ENCODE assay signal across 7 mouse cellular contexts in the genomic region with DNA sequence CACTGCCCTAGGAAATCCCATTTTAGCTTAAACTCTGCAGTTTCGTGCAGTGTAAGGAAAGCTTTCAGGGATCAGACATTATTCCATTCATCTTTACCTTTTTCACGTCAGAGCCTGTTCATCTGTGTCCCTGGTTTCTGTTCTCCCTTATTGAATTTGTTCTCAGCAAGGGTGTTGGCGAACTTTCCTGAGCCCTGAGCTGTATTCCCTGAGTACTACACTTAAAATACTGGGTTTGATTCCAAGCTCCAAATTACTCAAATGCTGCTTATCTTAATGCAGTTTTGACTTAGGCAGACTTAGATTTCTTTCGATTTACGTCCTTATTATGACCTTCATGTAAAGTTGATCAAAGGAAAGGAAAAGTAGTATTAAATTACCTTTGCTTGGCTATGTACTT. TPM values are rescaled to one million over a fixed set of nuclear protein-coding genes. Genes with fewer than 3 reads are reported as not detected.
DNase-seq lines count a peak whose midpoint lies in the region; ATAC-seq lines count a peak whose summit lies in the region.

No protein-coding gene starts in this region.

- 26% methylated on average over 5 of the region's 5 CpGs for WGBS in forebrain, embryonic 13.5 days
- 11% methylated on average over 5 of the region's 5 CpGs for WGBS in limb, embryonic 13.5 days
- 13% methylated on average over 5 of the region's 5 CpGs for WGBS in stomach, embryonic 14.5 days

- peak overlapping the region; percentile 90 for H3K9ac ChIP-seq in forebrain, embryonic 13.5 days
- H3K9ac ChIP-seq in limb, embryonic 13.5 days = peak overlapping the region; percentile 93
- peak overlapping the region; percentile 15; the same call in 1 of the 2 replicates for H3K9ac ChIP-seq in stomach, embryonic 14.5 days (replicated peaks; ENCODE audit: low read depth, low read length)

- no peak; the same call in 1 of the 2 replicates for ATAC-seq in megakaryocyte, adult 5-6 weeks (ENCODE audit: poor library complexity, severe bottlenecking)
- no peak for ATAC-seq in forebrain, embryonic 13.5 days
- no peak for ATAC-seq in limb, embryonic 13.5 days (ENCODE audit: low FRiP score, low read depth)
- no peak for ATAC-seq in stomach, embryonic 14.5 days (ENCODE audit: insufficient number of reproducible peaks, insufficient read depth, low FRiP score, low read depth)

- H3K27ac ChIP-seq in forebrain, embryonic 13.5 days = peak overlapping the region; percentile 95
- H3K27ac ChIP-seq in limb, embryonic 13.5 days = peak overlapping the region; percentile 91
- peak overlapping the region; percentile 94 for H3K27ac ChIP-seq in stomach, embryonic 14.5 days (ENCODE audit: low read length)

- no peaks in the 10 kb centered on the region for H3K36me3 ChIP-seq in megakaryocyte, embryonic 14.5 days (replicated peaks; ENCODE audit: low read length)
- 0 out of 2 replicates have a peak, but pooled peaks cover under 1% of the 10 kb centered on the region for H3K36me3 ChIP-seq in forebrain, embryonic 13.5 days (ENCODE audit: poor library complexity, severe bottlenecking)
- peaks cover under 1% of the 10 kb centered on the region; the same call in 1 of the 2 replicates for H3K36me3 ChIP-seq in limb, embryonic 13.5 days
- no peaks in the 10 kb centered on the region for H3K36me3 ChIP-seq in stomach, embryonic 14.5 days (ENCODE audit: control insufficient read depth, insufficient read depth, low read length)

- H3K4me1 ChIP-seq in megakaryocyte, embryonic 14.5 days = peaks cover 30% of the 10 kb centered on the region
- H3K4me1 ChIP-seq in forebrain, embryonic 13.5 days = peaks cover 16% of the 10 kb centered on the region; the same call in 1 of the 2 replicates
- H3K4me1 ChIP-seq in limb, embryonic 13.5 days = peaks cover 5% of the 10 kb centered on the region
- peaks cover 3% of the 10 kb centered on the region; the same call in 1 of the 2 replicates for H3K4me1 ChIP-seq in stomach, embryonic 14.5 days (ENCODE audit: control insufficient read depth, insufficient read depth, low read length)

- peaks cover under 1% of the 10 kb centered on the region; the same call in 1 of the 2 replicates for H3K9me3 ChIP-seq in megakaryocyte, embryonic 14.5 days
- no peaks in the 10 kb centered on the region for H3K9me3 ChIP-seq in forebrain, embryonic 13.5 days (replicated peaks)
- H3K9me3 ChIP-seq in limb, embryonic 13.5 days = no peaks in the 10 kb centered on the region
- no peaks in the 10 kb centered on the region for H3K9me3 ChIP-seq in stomach, embryonic 14.5 days (ENCODE audit: control insufficient read depth, low read depth, low read length)

- no peak for DNase-seq in adrenal gland, adult 2 months
- DNase-seq in adrenal gland, postnatal 14 days = no peak

- H3K4me3 ChIP-seq in megakaryocyte, embryonic 14.5 days (replicated peaks) = peak overlapping the region; percentile 93
- peak overlapping the region; percentile 85 for H3K4me3 ChIP-seq in forebrain, embryonic 13.5 days
- peak overlapping the region; percentile 86 for H3K4me3 ChIP-seq in limb, embryonic 13.5 days
- peak overlapping the region; percentile 94 for H3K4me3 ChIP-seq in stomach, embryonic 14.5 days (ENCODE audit: low read depth, low read length)

- peak overlapping the region; percentile 79 for H3K4me2 ChIP-seq in forebrain, embryonic 13.5 days
- H3K4me2 ChIP-seq in limb, embryonic 13.5 days (replicated peaks) = peak overlapping the region; percentile 84
- peak overlapping the region; percentile 79 for H3K4me2 ChIP-seq in stomach, embryonic 14.5 days (replicated peaks; ENCODE audit: low read depth, low read length)

- H3K27me3 ChIP-seq in megakaryocyte, embryonic 14.5 days (replicated peaks) = peaks cover 45% of the 10 kb centered on the region
- H3K27me3 ChIP-seq in forebrain, embryonic 13.5 days = no peaks in the 10 kb centered on the region
- no peaks in the 10 kb centered on the region for H3K27me3 ChIP-seq in limb, embryonic 13.5 days
- H3K27me3 ChIP-seq in stomach, embryonic 14.5 days (ENCODE audit: control insufficient read depth, insufficient read depth, low read length) = no peaks in the 10 kb centered on the region

RNA-seq across cellular contexts. Expression of a gene that starts 0.4 kb away (rescaled TPM):
- 0.58 and 4.9 TPM in 2 replicates for polyA plus RNA-seq in megakaryocyte, embryonic 14.5 days (2012; ENCODE audit: insufficient read depth, low replicate concordance)
- total RNA-seq in megakaryocyte, adult 5-6 weeks (2015) = 78.7 and 92.4 TPM in 2 replicates
- total RNA-seq in megakaryocyte, adult 5-6 weeks (2017) = 21.9 and 36.3 TPM in 2 replicates
- 20.7 and 22.7 TPM in 2 replicates for polyA plus RNA-seq in forebrain, embryonic 13.5 days (2015; fragmentation: Nextera tagmentation; extraction: Ambion mirVana)
- 20.6 and 21.3 TPM in 2 replicates for polyA plus RNA-seq in limb, embryonic 13.5 days (2015; fragmentation: Nextera tagmentation; extraction: Ambion mirVana)
- 38.1 and 38.6 TPM in 2 replicates for polyA plus RNA-seq in stomach, embryonic 14.5 days (2014; fragmentation: Nextera tagmentation; extraction: Ambion mirVana)
- 100 to 1,000 TPM; 123 to 150 TPM for total RNA-seq in adrenal gland, adult 2 months (2021)
- polyA plus RNA-seq in adrenal gland, adult 2 months (2012; rRNA removed) = 7.0 and 7.5 TPM in 2 replicates
- 95.8 and 154 TPM in 2 replicates for total RNA-seq in adrenal gland, postnatal 14 days (2021)

Comparison
In these comparisons a context has a peak if more than half of its experiments do, and no peak if none do; other contexts are left out.
1. H3K9ac ChIP-seq: peak in every context shown above with its lines; median percentile 93 in limb, embryonic 13.5 days; 90 in forebrain, embryonic 13.5 days; 15 in stomach, embryonic 14.5 days.